Mouse (Mus musculus) embryonic stem cell, embryonic (primary cell): ENCODE data around the gene Sema4d.

ENCODE experiments used
- CTCF ChIA-PET, 4 experiments: fragments of 300-600 bp in 2 of 4; fragments of 350-600 bp in 2 of 4; sonication (Branson Sonifier 250); formaldehyde crosslinking; loops; one replicate each; lab custom pipeline; 2022; ENCODE audit warnings: inconsistent platforms in 2 of 4; lab: Charles Lee
- POLR2A ChIA-PET, 4 experiments: fragments of 300-600 bp in 2 of 4; fragments of 350-600 bp in 2 of 4; sonication (Branson Sonifier 250); formaldehyde crosslinking; loops; one replicate each; lab custom pipeline; 2022; ENCODE audit warnings: antibody characterized with exemption in 4 of 4, inconsistent platforms in 1 of 4; lab: Charles Lee

The Sema4d gene

DNA sequence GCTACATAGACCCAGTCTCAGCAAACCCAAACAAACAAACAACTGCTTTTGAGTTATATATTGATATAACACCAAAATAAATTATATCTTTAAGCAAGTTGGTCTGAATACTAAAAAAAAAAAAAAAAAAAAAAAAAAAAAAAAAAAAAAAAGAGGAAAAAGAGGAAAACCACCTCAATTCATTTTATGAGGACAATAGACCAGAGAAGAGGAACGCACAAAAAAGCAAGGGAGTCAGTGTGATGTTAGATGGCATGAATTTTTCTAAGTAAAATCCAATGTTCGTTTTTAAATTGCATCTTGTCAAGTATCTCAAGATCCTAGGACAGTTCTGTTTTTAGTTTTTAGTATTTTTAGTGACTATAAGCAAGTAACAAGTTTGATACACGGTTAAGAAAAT is 152.1 kb downstream of the Sema4d start:
- POLR2A ChIA-PET: interaction anchor here in 3 of 4 experiments (0.6 to 5.5 kb wide), 13 partner anchors 8 to 207 kb away, joined by 3 to 47 read pairs (median 4); partner anchors contain the start of gene Secisbp2 (in 2 of the 3)
- CTCF ChIA-PET: interaction anchor here in 1 of 4 experiments (1.1 kb wide), 1 partner anchor 24 kb away, joined by 11 read pairs; no protein-coding TSS in a partner anchor

DNA sequence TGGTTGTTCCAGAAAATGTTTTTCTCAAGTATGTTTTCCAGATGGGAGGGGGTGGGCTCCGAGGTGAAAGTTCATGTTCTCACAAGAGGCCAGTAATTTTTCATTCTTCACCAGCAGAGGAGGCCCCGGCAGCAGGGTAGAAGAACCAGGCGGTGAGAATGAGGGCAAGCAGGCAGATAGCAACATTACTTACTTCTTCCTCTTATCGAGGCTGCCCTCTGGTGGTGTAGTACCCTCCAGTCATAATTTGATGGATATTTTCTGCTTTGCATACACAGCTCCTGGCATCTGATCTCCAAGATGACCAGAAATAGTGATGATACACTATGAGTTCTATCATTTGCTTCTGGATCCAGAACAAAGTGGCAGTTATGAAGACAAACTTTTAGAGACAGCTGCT is 154.6 kb downstream of the Sema4d start:
- CTCF ChIA-PET: interaction anchor here in 2 of 4 experiments (0.6 to 1.0 kb wide), 2 partner anchors 12 to 1339 kb away, joined by 3 to 5 read pairs; partner anchors contain the start of gene Secisbp2 (in 1 of the 2)
- POLR2A ChIA-PET: interaction anchor here in 2 of 4 experiments (0.6 to 1.0 kb wide), 3 partner anchors 12 to 27 kb away, joined by 3 read pairs; no protein-coding TSS in a partner anchor
